Mouse (Mus musculus) thymus, adult 2 months (tissue): Measurements from ENCODE around the gene 1700113H08Rik.

ENCODE experiments used
- CTCF ChIP-seq: fragments of 200-500 bp; IDR thresholded peaks from 2 replicates; pipeline ENCODE4 v1.5.1; 2012; ENCODE audit warnings: mild to moderate bottlenecking, control low read depth, low read length, moderate library complexity, borderline replicate concordance; ENCODE audit not compliant: control insufficient read depth, poor library complexity, insufficient read depth; ENCODE audit errors: extremely low read depth
- POLR2A ChIP-seq: fragments of 200-500 bp; IDR thresholded peaks from 2 replicates; pipeline ENCODE4 v1.6.1; 2012; ENCODE audit warnings: mild to moderate bottlenecking, low read length, control low read depth, moderate library complexity; ENCODE audit not compliant: control insufficient read depth, poor library complexity, insufficient read depth; ENCODE audit errors: extremely low read depth

- TF ChIP-seq CTCF = no peak
- TF ChIP-seq POLR2A = no peak
Observed at GRCm38 (mm10) chr10:87059447-87059846, 1.6 kb downstream of the 1700113H08Rik start.
